ENCODE assay signal across 14 mouse cellular contexts in genomic region chr16:21329199-21329598, GRCm38 (mm10).
"Had no signal": no experiment of that assay in that cellular context is flagged by ENCODE, and none has a peak within 500 bp of the region (broad histone marks: within the 10 kb centered on the region; RNA-seq: fewer than 3 reads in every experiment).

No protein-coding gene starts in this region.

- DNase-seq: liver, embryonic 13.5 days; liver, postnatal 0 days; lung, postnatal 10 days; right cerebral cortex, postnatal 25 days; right cerebral cortex, postnatal 4 days; spleen, adult 18-20 months; thymus, adult 18-20 months; thymus, postnatal 14 days; thymus, postnatal 36 days had no signal

- H3K4me3 ChIP-seq: liver, embryonic 13.5 days; liver, embryonic 15.5 days; lung, embryonic 15.5 days; midbrain, embryonic 13.5 days; midbrain, embryonic 15.5 days; neural tube, embryonic 12.5 days had no signal
